Mouse (Mus musculus): ENCODE results near the gene Methig1. TPM values are rescaled to one million over a fixed set of nuclear protein-coding genes. Genes with fewer than 3 reads are reported as not detected.
"Not testable (repeated sequence)": the region's sequence is repeated elsewhere in the genome, so short reads cannot be mapped to it uniquely, and the experiment has no call there.

Methig1 gene
- polyA plus RNA-seq, 1 experiment from 2014 or later, result not detected

DNA sequence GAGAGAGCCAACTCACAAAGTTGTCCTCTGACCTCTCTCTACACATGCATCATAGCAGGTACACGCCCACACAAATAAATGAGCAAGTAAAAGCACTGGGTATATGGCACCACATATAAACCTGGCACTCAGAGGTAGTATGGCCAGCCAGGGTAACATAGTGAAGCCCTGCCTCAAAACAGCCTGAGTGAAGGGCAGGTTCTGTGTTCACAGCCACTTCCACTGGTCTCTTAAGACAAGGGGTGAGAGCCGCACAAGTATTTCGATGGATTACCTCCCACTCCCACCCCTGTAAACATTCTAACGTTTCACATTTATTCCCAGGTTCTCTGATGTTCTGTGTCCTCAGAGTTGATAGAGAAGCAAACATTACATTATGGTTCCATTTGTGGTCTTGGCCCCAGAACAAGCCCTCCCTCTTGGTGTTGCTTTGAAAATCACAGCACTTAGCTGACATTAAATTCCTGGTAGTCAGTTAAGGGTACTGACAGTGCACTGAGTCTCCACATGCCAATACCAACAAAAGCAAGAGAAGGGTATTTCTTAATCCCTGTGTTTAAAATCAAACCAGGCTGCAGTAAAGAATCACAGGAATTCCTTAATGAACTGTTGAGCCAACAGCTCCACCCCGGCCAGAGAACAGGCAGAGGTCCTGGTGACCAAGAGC lies 11.5 kb upstream of the Methig1 start:
- not testable (repeated sequence) for H3K9me3 ChIP-seq (replicated peaks); H3K9ac ChIP-seq; H3K4me3 ChIP-seq; ATAC-seq (replicated peaks; ENCODE audit: insufficient number of reproducible peaks, insufficient read depth, low FRiP score, low read depth); H3K4me2 ChIP-seq; H3K27me3 ChIP-seq; H3K4me1 ChIP-seq (replicated peaks); H3K27ac ChIP-seq; H3K36me3 ChIP-seq
- 70% methylated on average over 4 of the region's 5 CpGs for WGBS

DNA sequence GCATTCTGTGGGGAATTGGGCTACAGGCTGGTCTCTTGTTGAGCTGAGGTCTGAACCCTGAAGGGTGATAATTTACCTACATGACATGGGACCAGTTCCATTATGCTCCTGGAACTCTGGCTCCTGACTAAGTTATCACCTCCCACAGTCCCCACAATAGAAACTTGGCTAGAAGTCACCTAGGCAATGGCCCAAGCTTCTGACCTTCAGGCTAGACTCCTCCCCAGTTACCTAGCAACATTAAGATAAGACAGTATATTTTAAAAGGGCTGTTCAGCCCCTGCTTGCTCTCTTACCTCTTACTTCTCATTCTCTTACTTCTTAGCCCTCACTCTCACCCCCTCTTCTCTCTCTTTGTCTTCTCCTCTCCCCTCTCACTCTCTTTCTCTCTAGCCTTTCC lies 7.5 kb upstream of the Methig1 start:
- H3K4me3 ChIP-seq, result no peak overlapping the region
- no peak overlapping the region for H3K9ac ChIP-seq
- H3K4me1 ChIP-seq (replicated peaks), result 0 out of 2 replicates have a peak, but pooled peaks cover 6% of the 10 kb centered on the region
- H3K9me3 ChIP-seq (replicated peaks), result no peaks in the 10 kb centered on the region
- H3K36me3 ChIP-seq, result no peaks in the 10 kb centered on the region
- H3K27ac ChIP-seq, result no peak overlapping the region
- ATAC-seq (replicated peaks; ENCODE audit: insufficient number of reproducible peaks, insufficient read depth, low FRiP score, low read depth), result no peak
- no peak overlapping the region for H3K4me2 ChIP-seq
- no peaks in the 10 kb centered on the region for H3K27me3 ChIP-seq

DNA sequence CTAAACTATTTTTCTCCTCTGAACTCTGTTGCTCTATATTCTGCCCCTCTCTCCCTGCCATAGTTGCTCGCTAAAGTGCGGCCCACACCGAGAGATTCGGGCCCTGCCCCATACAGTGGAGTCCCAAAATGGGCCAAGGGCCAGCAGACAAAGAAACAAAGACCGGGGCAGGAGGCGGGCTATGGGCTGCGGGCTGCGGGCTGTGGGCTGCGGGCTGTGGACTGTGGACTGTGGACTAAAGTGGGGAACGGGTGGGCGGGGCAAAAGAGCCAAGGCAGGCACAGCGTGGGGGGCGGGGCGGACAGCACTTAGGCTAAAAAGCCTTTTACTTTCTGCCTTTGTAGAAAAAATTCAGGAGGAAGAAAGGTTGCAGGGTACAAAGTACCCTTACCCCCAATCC lies 6.2 kb upstream of the Methig1 start:
- no peaks in the 10 kb centered on the region for H3K27me3 ChIP-seq
- H3K9ac ChIP-seq, result no peak overlapping the region
- WGBS, result 74% methylated on average over 14 of the region's 14 CpGs

DNA sequence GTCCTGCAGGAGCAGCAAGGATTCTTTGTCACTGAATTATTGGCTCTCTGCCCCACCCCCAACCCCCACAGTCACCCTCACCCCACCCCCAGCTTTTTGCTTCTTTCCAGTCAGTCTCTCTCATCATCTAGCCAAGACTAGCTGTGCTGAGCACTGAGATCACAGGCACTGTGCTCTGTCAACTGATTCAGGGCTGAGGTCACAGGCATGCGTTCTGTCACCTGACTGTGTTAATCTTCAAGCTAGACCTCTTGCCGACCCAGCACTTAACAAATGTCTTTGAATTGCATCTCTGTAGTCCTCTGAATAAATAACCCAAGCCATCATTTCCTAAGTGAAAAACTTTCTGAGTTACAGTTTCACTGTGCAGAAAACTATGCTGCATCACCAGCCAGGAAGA lies 3.5 kb upstream of the Methig1 start:
- no peak for ATAC-seq (replicated peaks; ENCODE audit: insufficient number of reproducible peaks, insufficient read depth, low FRiP score, low read depth)
- Histone ChIP-seq H3K27ac (no peak overlapping the region), H3K27me3 (no peaks in the 10 kb centered on the region), H3K36me3 (no peaks in the 10 kb centered on the region), H3K4me3 (no peak overlapping the region), H3K4me1 (replicated peaks) (peaks cover 17% of the 10 kb centered on the region), H3K4me2 (no peak overlapping the region), H3K9ac (no peak overlapping the region), H3K9me3 (replicated peaks) (no peaks in the 10 kb centered on the region)
- 24% methylated on average over 2 of the region's 2 CpGs for WGBS

More for the DNA sequence above, 6.2 kb upstream of the Methig1 start:
- Histone ChIP-seq H3K27ac (no peak overlapping the region), H3K36me3 (no peaks in the 10 kb centered on the region), H3K4me2 (no peak overlapping the region), H3K9me3 (replicated peaks) (no peaks in the 10 kb centered on the region), H3K4me1 (replicated peaks) (peaks cover 14% of the 10 kb centered on the region), H3K4me3 (no peak overlapping the region)
- ATAC-seq (replicated peaks; ENCODE audit: insufficient number of reproducible peaks, insufficient read depth, low FRiP score, low read depth), result no peak

DNA sequence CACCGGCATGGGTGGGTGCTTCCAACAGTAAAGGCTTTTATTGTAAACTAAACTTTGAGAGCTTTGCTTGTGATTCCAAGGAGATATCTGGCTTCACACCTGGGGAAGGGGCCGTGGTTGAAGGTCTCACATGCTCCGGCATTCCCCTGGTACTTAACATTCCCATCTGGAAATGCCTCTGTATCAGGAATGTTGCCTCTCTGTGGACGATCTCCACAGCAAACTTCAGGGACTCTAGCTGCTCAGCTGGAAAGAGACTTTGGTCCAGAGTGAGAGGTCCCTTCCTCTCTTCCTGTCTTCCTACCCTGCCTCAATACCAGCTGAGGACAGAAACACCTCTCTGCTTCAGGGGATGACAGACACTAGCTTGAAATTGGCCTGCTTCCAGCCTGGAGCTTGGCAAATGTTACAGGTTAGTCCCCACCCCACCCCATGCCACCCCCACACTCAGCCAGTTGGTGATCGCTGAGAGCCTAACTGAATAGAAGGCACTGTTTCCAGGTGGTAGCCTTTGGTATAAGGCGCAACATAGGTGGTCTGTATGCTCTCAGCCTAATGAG lies 1.4 kb upstream of the Methig1 start:
- H3K9ac ChIP-seq, result no peak overlapping the region
- no peaks in the 10 kb centered on the region for H3K9me3 ChIP-seq (replicated peaks)
- no peaks in the 10 kb centered on the region for H3K27me3 ChIP-seq
- peaks cover 17% of the 10 kb centered on the region for H3K4me1 ChIP-seq (replicated peaks)
- H3K36me3 ChIP-seq, result no peaks in the 10 kb centered on the region
- WGBS, result 43% methylated on average over 6 of the region's 6 CpGs
- H3K4me3 ChIP-seq, result no peak overlapping the region
- 0 out of 2 replicates have a peak overlapping the region, but pooled peaks have one; percentile 21 for H3K4me2 ChIP-seq
- ATAC-seq (replicated peaks; ENCODE audit: insufficient number of reproducible peaks, insufficient read depth, low FRiP score, low read depth), result no peak
- no peak overlapping the region for H3K27ac ChIP-seq

DNA sequence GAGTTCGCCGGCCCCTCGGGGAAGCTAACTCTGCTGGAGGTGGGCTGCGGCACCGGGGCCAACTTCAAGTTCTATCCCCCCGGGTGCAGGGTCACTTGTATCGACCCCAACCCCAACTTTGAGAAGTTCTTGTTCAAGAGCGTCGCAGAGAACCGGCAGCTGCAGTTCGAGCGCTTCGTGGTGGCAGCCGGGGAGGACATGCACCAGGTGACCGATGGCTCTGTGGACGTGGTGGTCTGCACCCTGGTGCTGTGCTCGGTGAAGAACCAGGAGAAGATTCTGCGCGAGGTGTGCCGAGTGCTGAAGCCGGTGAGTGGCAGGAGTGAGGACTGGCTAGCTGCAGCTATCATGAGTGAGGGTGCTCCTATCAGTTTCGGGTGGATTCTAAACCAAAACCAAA lies 450 bp downstream of the Methig1 start:
- not testable (repeated sequence) for H3K4me2 ChIP-seq; ATAC-seq (replicated peaks; ENCODE audit: insufficient number of reproducible peaks, insufficient read depth, low FRiP score, low read depth); H3K27me3 ChIP-seq; H3K9ac ChIP-seq; H3K27ac ChIP-seq; H3K9me3 ChIP-seq (replicated peaks); H3K4me3 ChIP-seq; H3K36me3 ChIP-seq
- WGBS, result 86% methylated on average over 16 of the region's 22 CpGs
- peaks cover 17% of the 10 kb centered on the region for H3K4me1 ChIP-seq (replicated peaks)

DNA sequence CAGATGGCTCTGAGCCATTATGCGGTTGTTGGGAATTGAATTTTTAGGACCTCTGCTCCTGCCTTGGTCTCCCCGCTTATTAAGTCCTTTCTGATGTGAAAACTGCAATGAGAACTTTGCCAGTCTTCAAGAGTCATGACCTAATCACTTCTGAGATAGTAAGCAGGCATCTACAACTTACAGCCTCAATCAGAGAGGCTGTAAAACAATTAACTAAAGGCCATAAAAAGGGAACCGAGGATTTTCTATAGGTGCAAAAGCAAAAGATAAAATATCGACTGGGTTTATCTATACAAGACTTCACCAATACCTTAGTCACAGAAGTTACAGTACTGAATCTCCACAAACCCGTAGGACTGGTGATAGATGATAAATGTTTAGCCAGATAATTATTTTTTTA lies 2.9 kb downstream of the Methig1 start:
- ATAC-seq (replicated peaks; ENCODE audit: insufficient number of reproducible peaks, insufficient read depth, low FRiP score, low read depth), result no peak
- H3K36me3 ChIP-seq, result no peaks in the 10 kb centered on the region
- H3K4me2 ChIP-seq, result no peak overlapping the region
- H3K4me3 ChIP-seq, result no peak overlapping the region
- no peak overlapping the region for H3K27ac ChIP-seq
- 81% methylated on average over 5 of the region's 5 CpGs for WGBS
- H3K9me3 ChIP-seq (replicated peaks), result no peaks in the 10 kb centered on the region
- peaks cover 12% of the 10 kb centered on the region for H3K4me1 ChIP-seq (replicated peaks)
- no peak overlapping the region for H3K9ac ChIP-seq
- no peaks in the 10 kb centered on the region for H3K27me3 ChIP-seq

DNA sequence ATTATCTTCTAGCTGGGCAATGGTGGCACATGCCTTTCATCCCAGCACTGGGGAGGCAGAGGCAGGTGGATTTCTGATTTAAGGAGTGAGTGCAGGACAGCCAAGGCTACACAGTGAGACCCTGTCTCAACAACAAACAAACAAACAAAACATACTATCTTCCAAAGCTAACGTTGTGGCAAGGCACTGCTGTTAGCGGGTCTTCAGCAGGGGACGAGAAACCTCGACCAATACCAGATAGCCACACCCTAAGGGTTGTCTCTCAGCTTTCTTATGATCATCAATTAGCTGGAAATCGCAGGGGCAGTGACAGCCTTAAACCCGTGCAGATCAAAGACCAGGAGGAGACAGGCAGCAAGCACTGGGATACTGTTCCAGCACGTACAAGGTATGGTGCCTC lies 11.3 kb downstream of the Methig1 start, which contains the start of gene Higd1c:
Gene Higd1c (plus strand): TSS at position 301 of the 400 bp plus-strand sequence.
- Histone ChIP-seq H3K9ac (no peak within 1 kb of the TSS), H3K9me3 (replicated peaks) (no peaks in the 10 kb centered on the region), H3K4me1 (replicated peaks) (no peaks in the 10 kb centered on the region), H3K36me3 (no peaks in the 10 kb centered on the region), H3K4me3 (no peak within 1 kb of the TSS), H3K27me3 (no peaks in the 10 kb centered on the region), H3K27ac (no peak within 1 kb of the TSS), H3K4me2 (no peak within 1 kb of the TSS)
- no peak for ATAC-seq (replicated peaks; ENCODE audit: insufficient number of reproducible peaks, insufficient read depth, low FRiP score, low read depth)
- WGBS, result 63% methylated on average over 7 of the region's 7 CpGs

DNA sequence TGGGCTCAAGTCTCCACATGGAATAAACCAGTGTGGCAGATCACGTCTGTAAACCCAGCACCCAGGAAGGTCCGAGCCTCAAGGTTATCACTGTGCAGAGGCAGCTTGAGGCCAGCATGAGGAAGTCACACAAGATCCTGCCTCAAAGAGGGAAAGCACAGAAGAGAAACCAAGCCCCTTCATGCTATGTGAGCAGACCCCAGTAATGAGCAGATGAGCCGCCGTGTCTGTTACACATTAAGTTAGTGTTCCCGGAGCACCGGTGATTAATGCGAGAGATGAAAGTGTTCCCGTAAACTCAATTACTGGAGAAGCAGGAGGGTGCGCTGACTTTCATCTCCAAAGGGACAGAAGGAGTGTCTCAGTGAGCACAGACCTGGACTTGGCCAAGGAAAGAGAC lies 13.0 kb downstream of the Methig1 start:
- H3K27me3 ChIP-seq; H3K27ac ChIP-seq; H3K9ac ChIP-seq; H3K9me3 ChIP-seq (replicated peaks); H3K36me3 ChIP-seq; ATAC-seq (replicated peaks; ENCODE audit: insufficient number of reproducible peaks, insufficient read depth, low FRiP score, low read depth); H3K4me2 ChIP-seq; H3K4me1 ChIP-seq (replicated peaks); H3K4me3 ChIP-seq: not testable (repeated sequence)
- WGBS, result 78% methylated on average over 9 of the region's 9 CpGs

DNA sequence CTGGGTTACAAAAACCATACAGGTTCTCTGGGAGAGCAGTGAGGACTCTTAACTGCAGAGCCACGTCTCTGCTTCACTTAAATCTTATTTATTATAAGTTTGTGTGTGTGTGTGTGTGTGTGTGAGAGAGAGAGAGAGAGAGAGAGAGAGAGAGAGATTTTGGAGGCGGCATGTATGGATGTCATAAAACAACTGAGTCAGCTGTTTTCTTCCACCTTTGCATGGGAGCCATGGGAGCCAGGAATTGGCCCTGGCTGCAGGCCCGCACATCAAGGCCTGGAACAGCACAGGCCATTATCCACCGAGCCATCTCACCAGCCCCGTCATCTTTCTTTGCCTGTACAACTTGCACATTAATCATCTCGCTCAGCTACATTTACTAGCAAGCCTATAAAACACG lies 14.2 kb downstream of the Methig1 start:
- no peak for ATAC-seq (replicated peaks; ENCODE audit: insufficient number of reproducible peaks, insufficient read depth, low FRiP score, low read depth)

DNA sequence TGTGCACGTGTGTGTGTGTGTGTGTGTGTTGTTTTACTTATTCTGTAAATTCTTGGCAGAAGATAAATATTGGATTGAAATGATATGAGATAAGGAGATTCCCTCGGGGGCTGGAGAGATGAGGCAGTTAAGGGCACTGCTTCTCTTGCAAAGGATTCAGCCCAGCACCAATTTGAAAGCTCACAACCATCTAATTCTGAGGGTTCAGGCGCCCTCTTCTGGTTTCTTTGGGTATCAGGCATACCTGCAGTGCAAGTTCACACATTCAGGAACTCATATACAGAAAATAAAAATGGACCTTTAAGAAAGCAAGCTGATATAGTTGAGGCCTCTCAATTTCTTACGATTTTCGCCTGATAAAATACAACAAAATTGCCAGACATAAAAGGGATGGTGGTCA lies 22.1 kb downstream of the Methig1 start:
- H3K4me1 ChIP-seq (replicated peaks), result no peaks in the 10 kb centered on the region
- ATAC-seq (replicated peaks; ENCODE audit: insufficient number of reproducible peaks, insufficient read depth, low FRiP score, low read depth), result no peak
- no peaks in the 10 kb centered on the region for H3K9me3 ChIP-seq (replicated peaks)
- no peak overlapping the region for H3K4me3 ChIP-seq
- no peak overlapping the region for H3K27ac ChIP-seq
- no peaks in the 10 kb centered on the region for H3K27me3 ChIP-seq
- no peaks in the 10 kb centered on the region for H3K36me3 ChIP-seq
- no peak overlapping the region for H3K4me2 ChIP-seq
- WGBS, result 30% methylated on average over 5 of the region's 5 CpGs
- no peak overlapping the region for H3K9ac ChIP-seq

More for the DNA sequence above, 14.2 kb downstream of the Methig1 start:
- no peak overlapping the region for H3K4me3 ChIP-seq
- H3K9ac ChIP-seq, result no peak overlapping the region
- WGBS, result 76% methylated on average over 7 of the region's 7 CpGs
- H3K27me3 ChIP-seq, result no peaks in the 10 kb centered on the region
- no peaks in the 10 kb centered on the region for H3K36me3 ChIP-seq
- no peaks in the 10 kb centered on the region for H3K4me1 ChIP-seq (replicated peaks)
- no peak overlapping the region for H3K27ac ChIP-seq
- H3K4me2 ChIP-seq, result no peak overlapping the region
- no peaks in the 10 kb centered on the region for H3K9me3 ChIP-seq (replicated peaks)

DNA sequence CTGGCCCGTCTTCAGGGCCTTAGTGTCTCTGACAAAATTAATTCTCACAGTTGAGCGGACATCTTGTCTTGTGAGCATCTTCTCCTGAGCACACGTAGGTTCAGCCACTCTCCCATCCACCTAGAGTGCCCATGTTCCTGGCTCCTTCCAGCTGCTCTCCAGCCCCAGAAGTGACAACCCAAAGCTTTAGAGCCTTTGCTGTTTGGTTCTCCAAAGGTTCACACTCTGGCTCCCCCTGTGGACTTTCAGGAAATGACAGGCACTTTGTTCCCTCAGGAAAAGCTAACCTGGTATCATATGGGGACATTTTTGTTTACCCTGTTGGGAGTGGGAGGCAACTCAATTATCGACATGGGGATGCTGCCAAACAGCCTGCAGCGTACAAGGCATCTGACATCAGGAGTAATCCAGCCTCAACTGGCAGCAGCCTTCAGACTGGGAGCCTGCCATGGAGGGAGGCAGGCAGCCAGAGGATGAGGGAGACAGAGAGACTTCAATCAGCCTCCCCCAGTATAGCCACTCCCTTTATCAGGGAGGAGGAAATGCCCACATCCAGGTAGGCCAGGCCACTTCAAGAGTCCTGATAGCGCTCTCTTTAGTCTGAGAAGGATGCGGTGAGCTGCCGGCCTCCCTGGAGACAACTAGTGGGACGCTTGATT lies 25.0 kb downstream of the Methig1 start:
- not testable (repeated sequence) for H3K4me1 ChIP-seq (replicated peaks); H3K27me3 ChIP-seq; H3K4me2 ChIP-seq; H3K27ac ChIP-seq; H3K9me3 ChIP-seq (replicated peaks); H3K9ac ChIP-seq; H3K36me3 ChIP-seq; ATAC-seq (replicated peaks; ENCODE audit: insufficient number of reproducible peaks, insufficient read depth, low FRiP score, low read depth); H3K4me3 ChIP-seq
- WGBS, result 33% methylated on average over 4 of the region's 9 CpGs

All from heart, embryonic 15.5 days (tissue).